8 mouse cellular contexts compared by ENCODE assay signal in genomic region chrX:7572466-7572865, GRCm38 (mm10). TPM values are rescaled to one million over a fixed set of nuclear protein-coding genes. Genes with fewer than 3 reads are reported as not detected.
A peak's percentile ranks its signal among the peaks of the same experiment; 100 is the strongest.
DNase-seq lines count a peak whose midpoint lies in the region; ATAC-seq and TF ChIP-seq lines count a peak whose summit lies in the region.

No protein-coding gene starts in this region.

- no peak overlapping the region for H3K4me3 ChIP-seq in kidney, embryonic 15.5 days (replicated peaks)
- peak overlapping the region in 1 of 2 experiments; percentile 85; a peak in 2 of 4 replicates for H3K4me3 ChIP-seq in ES-E14 (ENCODE audit: insufficient read depth in 1 of 2, low read depth in 1 of 2, low read length in 2 of 2, poor library complexity in 1 of 2, severe bottlenecking in 1 of 2)
- no peak overlapping the region for H3K4me3 ChIP-seq in forebrain, embryonic 15.5 days
- no peak overlapping the region for H3K4me3 ChIP-seq in midbrain, embryonic 14.5 days (replicated peaks; ENCODE audit: low read depth, low read length)

- peaks cover 12% of the 10 kb centered on the region; the same call in 1 of the 2 replicates for H3K4me1 ChIP-seq in kidney, embryonic 15.5 days
- peaks cover 0 to 11% of the 10 kb centered on the region in 2 experiments; a peak in 1 of 4 replicates for H3K4me1 ChIP-seq in ES-E14 (ENCODE audit: control insufficient read depth in 2 of 2, insufficient read depth in 2 of 2, low read length in 2 of 2, poor library complexity in 1 of 2)
- peaks cover 18% of the 10 kb centered on the region for H3K4me1 ChIP-seq in forebrain, embryonic 15.5 days
- H3K4me1 ChIP-seq in midbrain, embryonic 14.5 days (ENCODE audit: control insufficient read depth, insufficient read depth, low read length) = peaks cover 14% of the 10 kb centered on the region; the same call in 1 of the 2 replicates

- WGBS in kidney, embryonic 15.5 days = 79% methylated on average over 10 of the region's 10 CpGs
- WGBS in forebrain, embryonic 15.5 days = 94% methylated on average over 10 of the region's 10 CpGs
- WGBS in midbrain, embryonic 14.5 days = 88% methylated on average over 10 of the region's 10 CpGs

- H3K27me3 ChIP-seq in kidney, embryonic 15.5 days = no peaks in the 10 kb centered on the region
- no peaks in the 10 kb centered on the region for H3K27me3 ChIP-seq in forebrain, embryonic 15.5 days
- H3K27me3 ChIP-seq in midbrain, embryonic 14.5 days (ENCODE audit: control insufficient read depth, insufficient read depth, low read length) = no peaks in the 10 kb centered on the region

- no peak for DNase-seq in kidney, adult 8-10 months
- DNase-seq in ES-E14 (ENCODE audit: low read depth, low spot score) = no peak
- DNase-seq in midbrain, embryonic 14.5 days = no peak
- no peak for DNase-seq in cerebellum, postnatal 14 days
- DNase-seq in spleen, postnatal 4 days (ENCODE audit: low spot score in 2 of 2) = no peak

- ATAC-seq in kidney, embryonic 15.5 days (replicated peaks; ENCODE audit: low FRiP score) = no peak
- no peak for ATAC-seq in forebrain, embryonic 15.5 days (replicated peaks)
- ATAC-seq in midbrain, embryonic 14.5 days (ENCODE audit: low FRiP score, low TSS enrichment) = no peak
- no peak for ATAC-seq in megakaryocyte progenitor cell, adult 5-6 weeks (replicated peaks; ENCODE audit: poor library complexity)

- no peak overlapping the region for H3K9ac ChIP-seq in kidney, embryonic 15.5 days
- peak overlapping the region; percentile 94; the same call in 1 of the 2 replicates for H3K9ac ChIP-seq in ES-E14 (ENCODE audit: insufficient read depth, low read depth, low read length, poor library complexity, severe bottlenecking)
- no peak overlapping the region for H3K9ac ChIP-seq in forebrain, embryonic 15.5 days (replicated peaks)
- no peak overlapping the region for H3K9ac ChIP-seq in midbrain, embryonic 14.5 days (replicated peaks; ENCODE audit: low read length)

- no peaks in the 10 kb centered on the region for H3K36me3 ChIP-seq in kidney, embryonic 15.5 days
- H3K36me3 ChIP-seq in ES-E14 (ENCODE audit: control insufficient read depth, insufficient read depth, low read length, poor library complexity, severe bottlenecking) = peaks cover 2% of the 10 kb centered on the region; the same call in 1 of the 2 replicates
- no peaks in the 10 kb centered on the region for H3K36me3 ChIP-seq in forebrain, embryonic 15.5 days
- no peaks in the 10 kb centered on the region for H3K36me3 ChIP-seq in midbrain, embryonic 14.5 days (ENCODE audit: control insufficient read depth, insufficient read depth, low read length)

- no peak overlapping the region for H3K27ac ChIP-seq in kidney, embryonic 15.5 days
- no peak overlapping the region for H3K27ac ChIP-seq in ES-E14 (ENCODE audit: insufficient read depth, low read depth, low read length, poor library complexity, severe bottlenecking)
- no peak overlapping the region for H3K27ac ChIP-seq in forebrain, embryonic 15.5 days (replicated peaks)
- H3K27ac ChIP-seq in midbrain, embryonic 14.5 days (replicated peaks; ENCODE audit: low read depth, low read length) = no peak overlapping the region

- H3K4me2 ChIP-seq in kidney, embryonic 15.5 days = peak overlapping the region; percentile 73; the same call in 1 of the 2 replicates
- H3K4me2 ChIP-seq in forebrain, embryonic 15.5 days (replicated peaks) = 0 out of 2 replicates have a peak overlapping the region, but pooled peaks have one; percentile 54
- H3K4me2 ChIP-seq in midbrain, embryonic 14.5 days (ENCODE audit: low read length) = peak overlapping the region; percentile 58

- in situ Hi-C loops in ES-E14 (cut with MboI; ENCODE audit: low sequenced_read_pairs in 2 of 2, unreplicated experiment in 2 of 2) = loop anchor here in 1 of 2 experiments (25.0 kb wide), 1 partner anchor 110 kb away; no protein-coding TSS in a partner anchor

- H3K9me3 ChIP-seq in kidney, embryonic 15.5 days (replicated peaks) = no peaks in the 10 kb centered on the region
- no peaks in the 10 kb centered on the region for H3K9me3 ChIP-seq in ES-E14 (ENCODE audit: control insufficient read depth, insufficient read depth, low read depth, low read length)
- H3K9me3 ChIP-seq in forebrain, embryonic 15.5 days = no peaks in the 10 kb centered on the region
- no peaks in the 10 kb centered on the region for H3K9me3 ChIP-seq in midbrain, embryonic 14.5 days (ENCODE audit: control insufficient read depth, low read length)

TF ChIP-seq in ES-E14, 5 proteins besides CTCF, POLR2A, EP300 and RAD21:
- TF ChIP-seq MAFK (IDR thresholded peaks at IDR 0.05; ENCODE audit: insufficient read depth, low read depth, low read length) (no peak), ZC3H11A (IDR thresholded peaks at IDR 0.05; ENCODE audit: borderline replicate concordance, low read depth, low read length) (no peak), HCFC1 (IDR thresholded peaks at IDR 0.05; ENCODE audit: borderline replicate concordance, insufficient read depth, low read length) (no peak)

RNA-seq across cellular contexts. Expression of gene Foxp3, which starts 1.0 kb away (rescaled TPM):
- not detected in 2 replicates for polyA plus RNA-seq in kidney, embryonic 15.5 days (2015; fragmentation: Nextera tagmentation; extraction: Ambion mirVana)
- total RNA-seq in ES-E14 (2012; rRNA removed) = 0.49 and 0.63 TPM in 2 replicates
- polyA plus RNA-seq in forebrain, embryonic 15.5 days (2015; fragmentation: Nextera tagmentation; extraction: Ambion mirVana) = 0.05 and 0.10 TPM in 2 replicates
- 0.58 TPM in 1 of 2 replicates, not detected in the other for polyA plus RNA-seq in midbrain, embryonic 14.5 days (2014; fragmentation: Nextera tagmentation; extraction: Ambion mirVana)
- not detected in 2 replicates for total RNA-seq in megakaryocyte progenitor cell, adult 5-6 weeks (2015)
- 0.08 and 0.10 TPM in 2 replicates for total RNA-seq in megakaryocyte progenitor cell, adult 5-6 weeks (2017)

RNA-seq across cellular contexts. Expression of gene Ppp1r3f, which starts 1.6 kb away (rescaled TPM):
- 2.0 TPM in 2 replicates for polyA plus RNA-seq in kidney, embryonic 15.5 days (2015; fragmentation: Nextera tagmentation; extraction: Ambion mirVana)
- 1.7 and 2.4 TPM in 2 replicates for total RNA-seq in ES-E14 (2012; rRNA removed)
- polyA plus RNA-seq in forebrain, embryonic 15.5 days (2015; fragmentation: Nextera tagmentation; extraction: Ambion mirVana) = 4.8 and 4.9 TPM in 2 replicates
- 4.0 and 6.8 TPM in 2 replicates for polyA plus RNA-seq in midbrain, embryonic 14.5 days (2014; fragmentation: Nextera tagmentation; extraction: Ambion mirVana)
- total RNA-seq in megakaryocyte progenitor cell, adult 5-6 weeks (2015) = 1.3 TPM in 1 of 2 replicates, not detected in the other
- 0.24 and 0.29 TPM in 2 replicates for total RNA-seq in megakaryocyte progenitor cell, adult 5-6 weeks (2017)

RNA-seq across cellular contexts. Expression of gene Ccdc22, which starts 32.9 kb away (rescaled TPM):
- 29.9 and 30.5 TPM in 2 replicates for polyA plus RNA-seq in kidney, embryonic 15.5 days (2015; fragmentation: Nextera tagmentation; extraction: Ambion mirVana)
- total RNA-seq in ES-E14 (2012; rRNA removed) = 19.5 and 23.9 TPM in 2 replicates
- 40.5 and 42.4 TPM in 2 replicates for polyA plus RNA-seq in forebrain, embryonic 15.5 days (2015; fragmentation: Nextera tagmentation; extraction: Ambion mirVana)
- 29.8 and 30.1 TPM in 2 replicates for polyA plus RNA-seq in midbrain, embryonic 14.5 days (2014; fragmentation: Nextera tagmentation; extraction: Ambion mirVana)
- total RNA-seq in megakaryocyte progenitor cell, adult 5-6 weeks (2015) = 18.8 and 20.5 TPM in 2 replicates
- 38.1 and 47.6 TPM in 2 replicates for total RNA-seq in megakaryocyte progenitor cell, adult 5-6 weeks (2017)

RNA-seq across cellular contexts. Expression of gene Cacna1f, which starts 34.4 kb away (rescaled TPM):
- polyA plus RNA-seq in kidney, embryonic 15.5 days (2015; fragmentation: Nextera tagmentation; extraction: Ambion mirVana) = 0.04 TPM in 1 of 2 replicates, not detected in the other
- 0.16 TPM in 1 of 2 replicates, not detected in the other for total RNA-seq in ES-E14 (2012; rRNA removed)
- 0.05 and 0.19 TPM in 2 replicates for polyA plus RNA-seq in forebrain, embryonic 15.5 days (2015; fragmentation: Nextera tagmentation; extraction: Ambion mirVana)
- polyA plus RNA-seq in midbrain, embryonic 14.5 days (2014; fragmentation: Nextera tagmentation; extraction: Ambion mirVana) = 0.04 TPM in 1 of 2 replicates, not detected in the other
- total RNA-seq in megakaryocyte progenitor cell, adult 5-6 weeks (2015) = 0.24 and 0.47 TPM in 2 replicates
- total RNA-seq in megakaryocyte progenitor cell, adult 5-6 weeks (2017) = 0.10 and 0.29 TPM in 2 replicates
